Mouse (Mus musculus) heart, embryonic 11.5 days (tissue): ENCODE measurements around the gene Gm8108. TPM values are rescaled to one million over a fixed set of nuclear protein-coding genes. Genes with fewer than 3 reads are reported as not detected.
"Not testable (repeated sequence)": the region's sequence is repeated elsewhere in the genome, so short reads cannot be mapped to it uniquely, and the experiment has no call there.

Experiments used
- ATAC-seq: fragments of 200-750 bp; cut with Nextera tagmentation; replicated peaks from 2 replicates; pipeline ENCODE4 v1.8.0; 2017; ENCODE audit warnings: moderate library complexity; ENCODE audit not compliant: insufficient number of reproducible peaks, low FRiP score, low TSS enrichment
- H3K27ac ChIP-seq: fragments of 300-500 bp; sonication (generic); 2 replicates; pipeline ENCODE4 v1.5.1; 2014; ENCODE audit warnings: mild to moderate bottlenecking, low read depth, low read length
- H3K27me3 ChIP-seq: fragments of 300-500 bp; sonication (generic); 2 replicates; pipeline ENCODE4 v1.6.1; 2014; ENCODE audit warnings: mild to moderate bottlenecking, low read length, mixed read lengths; ENCODE audit not compliant: control insufficient read depth, insufficient read depth
- H3K36me3 ChIP-seq: fragments of 300-500 bp; sonication (generic); 2 replicates; pipeline ENCODE4 v1.6.1; 2014; ENCODE audit warnings: mild to moderate bottlenecking, low read length, moderate library complexity, mixed read lengths; ENCODE audit not compliant: control insufficient read depth, insufficient read depth
- H3K4me1 ChIP-seq: fragments of 300-500 bp; sonication (generic); 2 replicates; pipeline ENCODE4 v1.6.1; 2014; ENCODE audit warnings: low read length; ENCODE audit not compliant: control insufficient read depth, insufficient read depth
- H3K4me2 ChIP-seq: fragments of 300-500 bp; sonication (generic); 2 replicates; pipeline ENCODE4 v1.6.1; 2014; ENCODE audit warnings: mild to moderate bottlenecking, moderate library complexity
- H3K4me3 ChIP-seq: fragments of 300-500 bp; sonication (generic); 2 replicates; pipeline ENCODE4 v1.5.1; 2014; ENCODE audit warnings: low read depth, low read length
- H3K9ac ChIP-seq: fragments of 300-500 bp; sonication (generic); 2 replicates; pipeline ENCODE4 v1.6.1; 2014; ENCODE audit warnings: mild to moderate bottlenecking, low read depth, low read length, moderate library complexity
- H3K9me3 ChIP-seq: fragments of 300-500 bp; sonication (generic); replicated peaks from 2 replicates; pipeline ENCODE4 v1.6.1; 2016; ENCODE audit warnings: low read length; ENCODE audit not compliant: control insufficient read depth
- WGBS: fragments of 180-500 bp; shearing (Covaris S2); extraction: QIAGEN DNeasy Blood & Tissue Kit; methylation state at CpG from one replicate; pipeline ENCODE4 v1.1.7; 2014; ENCODE audit not compliant: insufficient replicate concordance; 5-methylcytosine and 5-hydroxymethylcytosine counted together
- polyA plus RNA-seq: library from polyadenylated mRNA; unstranded; fragments of >200 nt; fragmentation: Nextera tagmentation; extraction: Ambion mirVana; gene quantifications from 2 replicates; pipeline ENCODE4 v1.2.1, GENCODE M21; 2014

Gene Gm8108
- polyA plus RNA-seq, result 3.6 TPM in 1 of 2 replicates, not detected in the other

DNA sequence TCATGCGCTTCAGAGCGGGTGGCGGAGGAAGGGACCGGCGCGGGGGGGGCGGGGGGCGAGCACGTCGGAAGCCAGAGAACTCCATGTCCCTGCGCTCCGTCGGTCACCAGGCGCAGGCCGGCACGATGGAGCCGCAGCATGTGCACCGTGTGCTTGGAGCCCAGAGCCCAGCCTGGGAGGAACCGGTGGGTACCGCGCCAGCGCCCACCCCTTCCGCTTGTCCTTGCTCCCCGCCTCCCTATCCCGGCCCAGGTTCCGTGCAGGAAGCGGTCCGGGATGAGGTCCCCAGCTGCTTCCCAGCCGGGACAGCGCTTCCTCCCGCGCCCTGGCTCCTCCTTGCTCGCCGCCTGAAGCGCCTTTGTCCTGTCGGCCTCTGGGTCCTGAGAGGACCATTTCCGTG lies at the start of gene Gm8108:
Gene Gm8108 (plus strand): TSS at position 101 of the 400 bp plus-strand sequence.
- H3K4me3 ChIP-seq, result peak within 1 kb of the TSS; percentile 37
- not testable (repeated sequence) for ATAC-seq, H3K9ac ChIP-seq, H3K27ac ChIP-seq, H3K27me3 ChIP-seq, H3K9me3 ChIP-seq, H3K36me3 ChIP-seq, H3K4me1 ChIP-seq
- peak within 1 kb of the TSS; percentile 63 for H3K4me2 ChIP-seq
- WGBS, result 5% methylated on average over 28 of the region's 37 CpGs

DNA sequence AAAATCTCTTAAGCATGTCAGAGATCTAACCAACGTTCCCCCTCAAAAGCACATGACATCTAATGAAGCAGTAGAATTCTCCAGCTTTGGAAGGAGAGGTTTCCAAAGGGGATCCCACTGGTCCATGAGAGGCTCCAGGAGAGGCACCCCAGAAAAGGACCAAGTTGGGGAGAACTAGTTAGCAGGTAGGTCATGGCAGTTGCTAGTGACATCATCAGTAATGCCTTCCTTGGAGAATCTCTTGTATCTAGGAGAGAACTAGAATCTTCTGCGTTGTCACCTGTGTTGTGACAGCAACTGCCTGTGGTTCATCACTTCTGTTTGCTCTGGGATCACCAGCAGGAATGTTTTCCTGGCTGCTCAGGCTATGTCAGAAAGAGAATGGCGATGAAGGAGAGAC lies 26.5 kb upstream of the Gm8108 start, which contains the start of gene Gm3115:
Gene Gm3115 (plus strand): TSS at position 301 of the 400 bp plus-strand sequence.
- H3K36me3 ChIP-seq, ATAC-seq, H3K27ac ChIP-seq, H3K27me3 ChIP-seq, H3K4me2 ChIP-seq, H3K4me3 ChIP-seq, H3K9ac ChIP-seq, H3K9me3 ChIP-seq, H3K4me1 ChIP-seq: not testable (repeated sequence)
- 56% methylated on average over 2 of the region's 3 CpGs for WGBS

DNA sequence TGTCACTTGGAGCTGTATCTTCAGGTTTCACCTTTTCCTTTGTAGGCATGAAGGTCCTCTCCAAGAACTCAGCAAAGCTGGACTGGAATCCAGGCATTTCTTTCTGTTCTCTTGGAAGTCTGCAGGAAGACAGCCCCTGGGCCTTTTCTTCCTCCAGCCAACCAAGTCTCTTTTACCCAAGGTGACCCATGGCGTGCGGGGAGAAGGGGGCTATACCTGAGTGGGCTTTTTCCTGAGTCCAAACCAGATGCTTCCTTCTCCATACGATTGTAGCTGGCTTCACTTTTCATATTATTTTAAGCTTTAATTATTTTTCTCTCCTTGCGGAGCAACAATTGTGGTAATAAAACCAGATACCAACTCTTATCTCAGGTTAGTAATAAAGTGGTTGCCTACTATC lies 31.3 kb downstream of the Gm8108 start:
- H3K9ac ChIP-seq, H3K4me1 ChIP-seq, H3K27me3 ChIP-seq, H3K4me2 ChIP-seq, H3K4me3 ChIP-seq, H3K9me3 ChIP-seq, H3K36me3 ChIP-seq, ATAC-seq, H3K27ac ChIP-seq: not testable (repeated sequence)
- WGBS, result 79% methylated on average over 4 of the region's 4 CpGs

DNA sequence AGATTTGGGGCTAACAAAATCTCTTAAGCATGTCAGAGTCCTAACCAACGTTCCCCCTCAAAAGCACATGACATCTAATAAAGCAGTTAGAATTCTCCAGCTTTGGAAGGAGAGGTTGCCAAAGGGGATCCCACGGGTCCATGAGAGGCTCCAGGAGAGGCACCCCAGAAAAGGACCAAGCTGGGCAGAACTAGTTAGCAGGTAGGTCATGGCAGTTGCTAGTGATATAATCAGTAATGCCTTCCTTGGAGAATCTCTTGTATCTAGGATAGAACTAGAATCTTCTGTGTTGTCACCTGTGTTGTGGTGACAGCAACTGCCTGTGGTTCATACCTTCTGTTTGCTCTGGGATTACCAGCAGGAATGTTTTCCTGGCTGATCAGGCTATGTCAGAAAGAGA lies 54.4 kb downstream of the Gm8108 start, which contains the start of gene Gm3127:
Gene Gm3127 (plus strand): TSS at position 301 of the 400 bp plus-strand sequence.
- not testable (repeated sequence) for H3K9me3 ChIP-seq, H3K9ac ChIP-seq, H3K36me3 ChIP-seq, ATAC-seq, H3K27ac ChIP-seq, H3K4me2 ChIP-seq, H3K4me1 ChIP-seq, H3K4me3 ChIP-seq, H3K27me3 ChIP-seq
- WGBS, result no CpG with 5 or more reads among the region's 2 CpGs

DNA sequence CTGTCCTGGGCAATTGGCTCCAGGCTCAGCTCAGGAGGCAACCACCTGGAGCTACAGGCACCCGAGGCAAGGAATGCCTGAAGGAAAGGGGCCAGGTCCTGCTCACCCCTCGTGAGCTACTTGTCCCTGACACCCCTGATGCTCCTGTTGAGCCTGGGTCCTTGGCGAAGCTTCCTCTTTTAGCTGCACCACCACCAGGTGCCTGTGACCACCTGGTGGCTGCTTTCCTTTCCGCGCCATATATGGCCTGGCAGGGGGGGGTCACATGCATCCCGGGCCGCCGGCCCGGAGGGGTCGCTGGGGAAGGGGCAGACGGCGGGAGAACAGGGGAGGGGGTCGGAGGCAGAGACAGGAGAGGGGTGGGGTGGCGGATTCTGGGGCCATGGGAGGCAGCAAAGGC lies 71.7 kb downstream of the Gm8108 start:
- H3K4me3 ChIP-seq, result peak overlapping the region; percentile 25
- H3K27ac ChIP-seq, H3K9ac ChIP-seq, H3K36me3 ChIP-seq, H3K9me3 ChIP-seq, H3K27me3 ChIP-seq, ATAC-seq, H3K4me1 ChIP-seq: not testable (repeated sequence)
- H3K4me2 ChIP-seq, result peak overlapping the region; percentile 52
- WGBS, result 8% methylated on average over 12 of the region's 14 CpGs

Other genes with a start within 250 kb of the Gm8108 start
- 0.84 and 1.1 TPM in 2 replicates for gene Gm2916, start 226.4 kb upstream of the Gm8108 start, polyA plus RNA-seq
- not detected in 2 replicates for gene Gm3029, start 178.8 kb upstream of the Gm8108 start, polyA plus RNA-seq
- gene Gm3095, start 147.0 kb upstream of the Gm8108 start, polyA plus RNA-seq, result 0.51 and 1.2 TPM in 2 replicates
- gene Gm3099, start 112.1 kb upstream of the Gm8108 start, polyA plus RNA-seq, result not detected in 2 replicates
- gene Gm5796, start 86.6 kb upstream of the Gm8108 start, polyA plus RNA-seq, result 1.5 and 1.9 TPM in 2 replicates
- not detected in 2 replicates for gene Gm3115, start 26.4 kb upstream of the Gm8108 start, polyA plus RNA-seq
- not detected in 2 replicates for gene Gm3127, start 54.5 kb downstream of the Gm8108 start, polyA plus RNA-seq
- gene Gm2974, start 72.0 kb downstream of the Gm8108 start, polyA plus RNA-seq, result 0.32 and 0.33 TPM in 2 replicates
- not detected in 2 replicates for gene Gm3138, start 139.1 kb downstream of the Gm8108 start, polyA plus RNA-seq
- not detected in 2 replicates for gene Gm3149, start 206.8 kb downstream of the Gm8108 start, polyA plus RNA-seq
- gene 2610042L04Rik, start 224.2 kb downstream of the Gm8108 start, polyA plus RNA-seq, result 0.14 and 0.42 TPM in 2 replicates